Mouse (Mus musculus) cerebellum, postnatal 36 days (tissue): ENCODE data around the gene Fry.

Experiments used
- DNase-seq, 2 experiments: peaks; one replicate each; pipeline ENCODE4 v3.0.0; 2021 to 2022; ENCODE audit warnings: mixed read lengths in 2 of 2

Gene Fry

GRCm38 (mm10) chr5:150130144-150130543 lies 11.7 kb downstream of the Fry start:
- DNase-seq, result no peak

GRCm38 (mm10) chr5:150131166-150131565 lies 12.7 kb downstream of the Fry start:
- DNase-seq, result no peak

- no peak for DNase-seq
These were observed 16.2 kb downstream of the Fry start for GRCm38 (mm10) chr5:150134651-150135050.

- no peak for DNase-seq
These were observed 17.1 kb downstream of the Fry start for GRCm38 (mm10) chr5:150135529-150135928.

GRCm38 (mm10) chr5:150137772-150138451 lies 19.5 kb downstream of the Fry start:
- no peak for DNase-seq

- DNase-seq, result no peak
These were observed 22.1 kb downstream of the Fry start for GRCm38 (mm10) chr5:150140513-150140912.

GRCm38 (mm10) chr5:150145967-150146366 lies 27.5 kb downstream of the Fry start:
- no peak for DNase-seq

GRCm38 (mm10) chr5:150146612-150147011 lies 28.2 kb downstream of the Fry start:
- no peak for DNase-seq

- DNase-seq, result no peak
These were observed 31.3 kb downstream of the Fry start for GRCm38 (mm10) chr5:150149725-150150124.

GRCm38 (mm10) chr5:150150986-150151385 lies 32.5 kb downstream of the Fry start:
- DNase-seq, result no peak

- peak; percentile 34 to 45 for DNase-seq
These were observed 33.8 kb downstream of the Fry start for GRCm38 (mm10) chr5:150152071-150152879.

- DNase-seq, result peak; percentile 29 to 38
These were observed 34.4 kb downstream of the Fry start for GRCm38 (mm10) chr5:150152880-150153281.

- DNase-seq, result no peak
These were observed 36.9 kb downstream of the Fry start for GRCm38 (mm10) chr5:150155388-150155787.

GRCm38 (mm10) chr5:150156063-150156786 lies 37.8 kb downstream of the Fry start:
- DNase-seq, result peak; percentile 24 to 28

GRCm38 (mm10) chr5:150157682-150158081 lies 39.2 kb downstream of the Fry start:
- peak; percentile 34 to 50 for DNase-seq

- no peak for DNase-seq
These were observed 40.7 kb downstream of the Fry start for GRCm38 (mm10) chr5:150159151-150159550.

GRCm38 (mm10) chr5:150161193-150161592 lies 42.7 kb downstream of the Fry start:
- DNase-seq, result no peak

GRCm38 (mm10) chr5:150161898-150162297 lies 43.5 kb downstream of the Fry start:
- no peak for DNase-seq

- DNase-seq, result no peak
These were observed 46.2 kb downstream of the Fry start for GRCm38 (mm10) chr5:150164671-150165070.

GRCm38 (mm10) chr5:150166811-150167210 lies 48.4 kb downstream of the Fry start:
- DNase-seq, result no peak

- no peak for DNase-seq
These were observed 48.8 kb downstream of the Fry start for GRCm38 (mm10) chr5:150167287-150167686.

- DNase-seq, result peak; percentile 76 to 79
These were observed 50.3 kb downstream of the Fry start for GRCm38 (mm10) chr5:150168712-150169111.

GRCm38 (mm10) chr5:150171562-150171961 lies 53.1 kb downstream of the Fry start:
- DNase-seq, result no peak

- no peak for DNase-seq
These were observed 55.4 kb downstream of the Fry start for GRCm38 (mm10) chr5:150173869-150174268.
